Mouse (Mus musculus) heart, adult 2 months (tissue): ENCODE results near the gene 3110018I06Rik. TPM values are rescaled to one million over a fixed set of nuclear protein-coding genes. Genes with fewer than 3 reads are reported as not detected.

ENCODE experiments used
- DNase-seq, 2 experiments: peaks; one replicate each; pipeline ENCODE4 v3.0.0; 2021
- H3K27ac ChIP-seq: fragments of 200-600 bp; 2 replicates; pipeline ENCODE4 v1.8.1; 2022
- H3K27me3 ChIP-seq: fragments of 200-500 bp; 2 replicates; pipeline ENCODE4 v1.6.1; 2012; ENCODE audit warnings: mild to moderate bottlenecking, low read length, inconsistent platforms, mixed read lengths; ENCODE audit not compliant: control insufficient read depth, insufficient read depth
- H3K36me3 ChIP-seq: fragments of 200-500 bp; 2 replicates; pipeline ENCODE4 v1.6.1; 2012; ENCODE audit warnings: low read length, inconsistent platforms; ENCODE audit not compliant: control insufficient read depth, insufficient read depth
- H3K4me1 ChIP-seq: fragments of 200-500 bp; 2 replicates; pipeline ENCODE4 v1.6.1; 2011; ENCODE audit warnings: low read length; ENCODE audit not compliant: control insufficient read depth, insufficient read depth
- H3K4me3 ChIP-seq: fragments of 200-600 bp; 2 replicates; pipeline ENCODE4 v1.8.1; 2022
- H3K79me2 ChIP-seq: fragments of 200-500 bp; replicated peaks from 2 replicates; pipeline ENCODE4 v1.6.1; 2012; ENCODE audit warnings: mild to moderate bottlenecking, inconsistent platforms, low read length, moderate library complexity, mixed read lengths; ENCODE audit not compliant: control insufficient read depth, insufficient read depth
- H3K9ac ChIP-seq: fragments of 200-500 bp; 2 replicates; pipeline ENCODE4 v1.6.1; 2012; ENCODE audit warnings: low read depth, mild to moderate bottlenecking, control low read depth, inconsistent platforms, low read length, mixed read lengths
- CTCF ChIP-seq: fragments of 200-600 bp; IDR thresholded peaks from 2 replicates; pipeline ENCODE4 v1.8.1; 2022; ENCODE audit warnings: antibody characterized with exemption, mild to moderate bottlenecking, moderate library complexity
- EP300 ChIP-seq: fragments of 200-500 bp; IDR thresholded peaks from 2 replicates; pipeline ENCODE4 v1.6.1; 2011; ENCODE audit warnings: low read depth, low read length, control low read depth; ENCODE audit not compliant: insufficient read depth
- POLR2A ChIP-seq: fragments of 200-500 bp; IDR thresholded peaks from 2 replicates; pipeline ENCODE4 v1.6.1; 2011; ENCODE audit warnings: mild to moderate bottlenecking, low read depth, low read length, control low read depth; ENCODE audit not compliant: insufficient read depth
- WGBS: fragments of 180-500 bp; shearing (Covaris S2); methylation state at CpG from one replicate; pipeline ENCODE4 v1.1.7; 2018; 5-methylcytosine and 5-hydroxymethylcytosine counted together
- intact Hi-C: fragments of 180-260 bp; cut with DNase I; formaldehyde crosslinking; loops from one replicate; pipeline ENCODE4 v1.15.1; 2025
- long read RNA-seq: library from polyadenylated mRNA; stranded (forward); transcript quantifications from one replicate; pipeline ENCODE4 v2.0.0, GENCODE M21; 2021
- polyA plus RNA-seq: library from polyadenylated mRNA; depleted of rRNA; stranded (reverse); fragments of >200 nt; gene quantifications from 2 replicates; pipeline ENCODE4 v1.2.3, GENCODE M21; 2012; rRNA removed
- total RNA-seq, 2 experiments: library from RNA; stranded (reverse); gene quantifications; 2 replicates each; pipeline ENCODE4 v1.2.3; 2021

Gene 3110018I06Rik
- not detected for total RNA-seq
- not detected in 2 replicates for polyA plus RNA-seq
- long read RNA-seq: 0 reads

- H3K4me3 ChIP-seq: no peak within 1 kb of the TSS
- DNase-seq: no peak
- H3K79me2 ChIP-seq: no peaks in the 10 kb centered on the region
- no peak within 1 kb of the TSS for H3K9ac ChIP-seq
- TF ChIP-seq EP300: no peak
- no peak for TF ChIP-seq CTCF
- no peak for TF ChIP-seq POLR2A
- intact Hi-C loops: no loop called here
- H3K36me3 ChIP-seq: no peaks in the 10 kb centered on the region
- WGBS: 75% methylated on average over 6 of the region's 6 CpGs
- no peaks in the 10 kb centered on the region for H3K4me1 ChIP-seq
- no peaks in the 10 kb centered on the region for H3K27me3 ChIP-seq
- H3K27ac ChIP-seq: no peak within 1 kb of the TSS
Measured at GRCm38 (mm10) chr12:107488371-107488770, at the start of gene 3110018I06Rik. 3110018I06Rik (plus strand) TSS chr12:107488632.

- 85% methylated on average over 7 of the region's 7 CpGs for WGBS
- Histone ChIP-seq H3K36me3 (no peaks in the 10 kb centered on the region), H3K4me1 (no peaks in the 10 kb centered on the region), H3K79me2 (no peaks in the 10 kb centered on the region), H3K4me3 (no peak overlapping the region), H3K9ac (no peak overlapping the region), H3K27me3 (no peaks in the 10 kb centered on the region), H3K27ac (no peak overlapping the region)
- intact Hi-C loops: no loop called here
- no peak for TF ChIP-seq POLR2A
- no peak for TF ChIP-seq EP300
- TF ChIP-seq CTCF: no peak
- DNase-seq: no peak
Measured at GRCm38 (mm10) chr12:107444681-107445080, 43.8 kb upstream of the 3110018I06Rik start.

- no peaks in the 10 kb centered on the region for H3K79me2 ChIP-seq
- H3K27ac ChIP-seq: no peak overlapping the region
- H3K4me3 ChIP-seq: no peak overlapping the region
- no peaks in the 10 kb centered on the region for H3K4me1 ChIP-seq
- intact Hi-C loops: no loop called here
- no peaks in the 10 kb centered on the region for H3K27me3 ChIP-seq
- no peak for DNase-seq
- no peaks in the 10 kb centered on the region for H3K36me3 ChIP-seq
- TF ChIP-seq EP300: no peak
- TF ChIP-seq POLR2A: no peak
- TF ChIP-seq CTCF: no peak
- no peak overlapping the region for H3K9ac ChIP-seq
- WGBS: 47% methylated on average over 9 of the region's 9 CpGs
Measured at GRCm38 (mm10) chr12:107457835-107458234, 30.6 kb upstream of the 3110018I06Rik start.

- Histone ChIP-seq H3K4me3 (no peak overlapping the region), H3K27ac (no peak overlapping the region), H3K9ac (no peak overlapping the region), H3K36me3 (no peaks in the 10 kb centered on the region), H3K4me1 (no peaks in the 10 kb centered on the region), H3K79me2 (no peaks in the 10 kb centered on the region), H3K27me3 (no peaks in the 10 kb centered on the region)
- 11% methylated on average over 5 of the region's 5 CpGs for WGBS
- intact Hi-C loops: no loop called here
- TF ChIP-seq EP300 (no peak), POLR2A (no peak), CTCF (no peak)
- peak; percentile 19 to 56 for DNase-seq
Measured at GRCm38 (mm10) chr12:107464731-107465130, 23.7 kb upstream of the 3110018I06Rik start.

GRCm38 (mm10) chr12:107476441-107477291, 11.8 kb upstream of the 3110018I06Rik start:
- H3K9ac ChIP-seq: no peak overlapping the region
- TF ChIP-seq EP300: no peak
- TF ChIP-seq POLR2A: no peak
- no peak for TF ChIP-seq CTCF
- WGBS: 59% methylated on average over 12 of the region's 12 CpGs
- no peak overlapping the region for H3K4me3 ChIP-seq
- H3K27me3 ChIP-seq: no peaks in the 10 kb centered on the region; the same call in 1 of the 2 replicates
- H3K4me1 ChIP-seq: no peaks in the 10 kb centered on the region
- H3K36me3 ChIP-seq: no peaks in the 10 kb centered on the region
- H3K27ac ChIP-seq: no peak overlapping the region
- no peak for DNase-seq
- intact Hi-C loops: no loop called here
- no peaks in the 10 kb centered on the region for H3K79me2 ChIP-seq

- H3K79me2 ChIP-seq: no peaks in the 10 kb centered on the region
- intact Hi-C loops: no loop called here
- H3K4me3 ChIP-seq: no peak overlapping the region
- no peak for TF ChIP-seq POLR2A
- no peak for TF ChIP-seq EP300
- TF ChIP-seq CTCF: no peak
- 9% methylated on average over 3 of the region's 3 CpGs for WGBS
- DNase-seq: no peak
- no peaks in the 10 kb centered on the region for H3K4me1 ChIP-seq
- H3K36me3 ChIP-seq: no peaks in the 10 kb centered on the region
- no peak overlapping the region for H3K27ac ChIP-seq
- no peaks in the 10 kb centered on the region; the same call in 1 of the 2 replicates for H3K27me3 ChIP-seq
- H3K9ac ChIP-seq: no peak overlapping the region
Measured at GRCm38 (mm10) chr12:107479350-107479749, 9.1 kb upstream of the 3110018I06Rik start.
